Mouse (Mus musculus): ENCODE measurements around the gene Scaf1.

Gene Scaf1

DNA sequence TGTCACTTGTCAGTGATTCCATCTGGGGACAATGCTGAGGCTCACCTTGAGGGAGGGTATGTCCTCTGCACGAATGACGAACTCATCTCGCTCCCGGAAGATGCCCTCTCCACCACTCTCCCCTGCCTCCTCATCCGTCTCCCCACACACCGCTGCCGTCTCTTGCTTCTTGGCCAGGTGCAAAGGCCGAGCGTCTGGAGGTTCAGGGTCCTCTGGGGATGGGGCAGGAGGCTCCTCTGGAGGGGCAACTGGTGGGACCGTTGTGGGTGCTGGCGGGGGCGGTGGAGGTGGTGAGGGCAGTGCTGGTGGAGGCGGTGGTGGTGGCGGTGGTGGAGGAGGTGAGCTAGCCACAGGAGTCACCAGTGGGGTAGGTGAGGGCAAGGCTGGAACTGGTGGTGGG, 27.1 kb upstream of the Scaf1 start:
- DNase-seq, result no peak

- DNase-seq, result no peak
Observed at GRCm38 (mm10) chr7:45040851-45041250, 24.7 kb upstream of the Scaf1 start.

DNA sequence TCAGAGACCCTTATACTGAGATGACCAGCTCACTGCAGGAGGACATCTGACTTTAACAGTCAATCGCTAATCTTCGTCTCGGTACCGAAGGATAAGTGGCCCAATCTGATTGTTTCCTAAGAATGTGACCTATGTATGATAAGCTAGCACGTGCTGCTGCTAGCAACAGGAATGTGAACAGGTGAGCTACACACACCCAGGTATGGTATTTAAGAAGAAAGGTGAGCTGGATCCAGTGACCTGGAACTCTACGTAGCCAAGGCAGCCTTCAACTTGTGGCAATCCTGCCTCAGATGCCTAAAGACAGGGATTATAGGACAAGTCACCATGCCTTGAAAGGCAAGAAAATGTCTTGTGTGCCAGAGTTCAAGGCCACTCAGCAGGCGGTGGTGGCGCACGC, 22.2 kb upstream of the Scaf1 start:
- no peak for DNase-seq

DNA sequence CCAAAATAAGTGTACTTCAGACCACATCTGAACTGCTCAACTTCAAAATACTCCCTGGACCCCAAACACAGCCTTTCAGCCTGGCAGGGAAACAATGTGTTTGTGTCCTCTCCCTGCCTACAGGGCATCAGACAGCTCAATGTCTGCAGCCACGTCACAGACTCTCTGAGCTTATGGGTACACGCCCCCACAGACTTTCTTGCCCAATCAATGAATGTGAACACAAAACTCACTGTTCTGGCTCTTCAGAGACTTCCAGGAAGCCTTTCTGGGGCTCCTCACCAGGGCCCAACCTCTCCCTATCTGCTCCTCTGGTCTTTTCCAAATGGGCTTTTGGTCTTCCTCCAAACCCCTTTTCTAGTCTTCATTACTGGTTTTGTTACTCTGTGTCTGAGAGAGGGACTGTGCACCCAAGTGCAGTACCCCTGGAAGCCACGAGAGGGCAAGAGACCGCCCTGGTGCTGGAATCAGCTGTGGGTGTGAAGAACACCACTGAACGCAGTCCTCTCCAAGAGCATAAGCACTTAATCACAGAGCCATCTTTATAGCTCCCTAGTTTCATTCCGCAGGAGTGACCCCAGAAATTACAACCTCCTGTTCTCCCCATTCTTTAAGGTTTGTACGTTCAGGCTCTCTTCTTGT, 21.7 kb upstream of the Scaf1 start:
- peak; percentile 53 to 82 for DNase-seq

DNA sequence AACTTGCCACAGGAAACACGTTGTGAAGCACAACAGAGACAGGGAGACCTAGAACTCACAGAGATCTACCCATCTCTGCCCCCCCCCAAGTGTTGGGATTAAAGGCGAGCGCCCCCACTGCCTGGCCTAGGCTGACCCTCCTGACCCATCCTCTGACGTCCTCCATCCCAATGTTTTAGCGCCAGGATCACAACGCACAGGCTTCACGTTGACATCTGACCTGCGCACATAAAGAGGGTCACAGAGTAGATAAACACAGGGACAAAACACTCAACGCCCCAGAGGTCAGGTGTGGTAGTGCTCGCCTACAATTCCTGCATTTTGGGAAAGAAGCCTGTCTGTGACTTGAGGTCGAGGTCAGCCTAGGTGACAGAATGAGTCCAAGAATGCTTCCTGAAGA, 20.5 kb upstream of the Scaf1 start:
- DNase-seq, result no peak

GRCm38 (mm10) chr7:45035631-45036030, 19.5 kb upstream of the Scaf1 start:
- DNase-seq, result no peak

GRCm38 (mm10) chr7:45033722-45034359, 17.7 kb upstream of the Scaf1 start:
- no peak for DNase-seq

- DNase-seq, result no peak
Observed at GRCm38 (mm10) chr7:45030857-45031256, 14.7 kb upstream of the Scaf1 start.

DNA sequence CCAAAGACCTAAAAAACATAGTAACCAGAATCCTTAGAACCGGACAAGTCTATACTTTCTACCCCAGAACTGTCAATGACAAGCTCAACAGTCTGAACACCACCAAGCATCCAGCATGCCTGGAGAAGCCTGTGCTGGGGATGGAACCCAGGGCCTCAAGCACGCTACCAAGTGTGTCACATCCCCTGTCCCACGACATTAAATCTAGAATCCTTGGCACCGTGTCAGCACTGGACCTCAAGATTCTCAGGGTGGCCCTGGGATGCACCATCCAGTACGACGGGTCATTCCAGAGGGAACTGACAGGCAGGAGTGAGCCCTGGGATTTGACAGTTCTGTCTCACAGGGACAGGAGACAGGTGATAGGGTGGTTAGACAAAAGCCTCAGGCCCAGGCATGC, 13.8 kb upstream of the Scaf1 start:
- no peak for DNase-seq

GRCm38 (mm10) chr7:45028351-45028750, 12.2 kb upstream of the Scaf1 start:
- no peak for DNase-seq

DNA sequence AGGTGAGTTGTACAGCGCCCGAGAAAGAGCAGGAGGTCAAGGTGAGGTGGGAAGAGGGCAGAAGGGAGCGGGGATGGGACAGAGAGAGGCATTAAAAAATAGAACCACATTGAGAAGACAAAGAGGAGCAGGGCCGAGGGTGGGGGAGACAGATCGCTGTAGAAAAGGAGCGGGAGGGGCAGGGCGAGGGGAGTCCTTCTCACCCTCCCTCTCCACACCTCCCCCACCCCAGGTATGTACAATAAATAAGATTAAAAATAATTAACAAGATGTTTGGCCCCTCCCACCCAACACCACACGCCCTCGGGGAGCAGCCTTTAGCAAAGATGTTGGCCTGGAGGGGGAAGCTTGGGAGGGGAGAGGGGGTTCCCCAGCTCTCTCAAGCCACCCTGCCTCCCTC, 11.6 kb upstream of the Scaf1 start:
- no peak for DNase-seq

DNA sequence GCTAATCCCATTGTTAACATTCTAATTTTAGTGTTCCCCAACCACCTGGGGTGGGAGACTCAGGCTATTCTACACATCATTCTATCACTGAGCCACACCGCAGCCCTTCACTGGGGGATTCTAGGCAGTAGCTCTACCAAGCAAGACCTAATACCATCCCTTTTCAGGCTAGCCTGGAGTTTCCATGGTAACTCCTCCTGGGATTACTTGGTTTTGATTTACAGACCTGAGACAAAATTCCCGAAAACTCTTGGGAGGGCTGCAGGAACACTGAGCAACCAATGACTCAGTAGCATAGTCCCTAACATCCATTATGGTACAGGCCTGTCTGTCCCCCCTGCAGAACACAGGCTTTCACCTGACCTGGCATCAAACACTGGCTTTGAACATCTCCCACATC, 10.1 kb upstream of the Scaf1 start:
- DNase-seq, result no peak

GRCm38 (mm10) chr7:45025601-45026220, 9.5 kb upstream of the Scaf1 start:
- DNase-seq, result no peak

- DNase-seq, result no peak
Observed at GRCm38 (mm10) chr7:45024281-45025248, 8.4 kb upstream of the Scaf1 start.

- peak; percentile 21 to 50 for DNase-seq
Observed at GRCm38 (mm10) chr7:45023711-45024110, 7.5 kb upstream of the Scaf1 start.

DNA sequence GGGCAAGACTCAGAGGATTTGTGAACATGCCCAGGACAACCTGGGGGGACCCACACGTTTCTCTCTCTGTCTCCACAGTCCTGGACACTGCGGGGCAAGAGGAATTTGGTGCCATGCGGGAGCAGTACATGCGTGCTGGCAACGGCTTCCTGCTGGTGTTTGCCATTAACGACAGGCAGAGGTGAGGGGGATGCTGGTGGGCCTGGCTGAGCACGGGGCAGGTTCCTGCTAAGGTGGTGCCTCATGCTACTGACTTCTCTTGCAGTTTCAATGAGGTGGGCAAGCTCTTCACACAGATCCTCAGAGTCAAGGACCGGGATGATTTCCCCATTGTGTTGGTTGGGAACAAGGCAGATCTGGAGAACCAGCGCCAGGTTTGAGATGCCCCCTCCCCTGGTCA, 4.1 kb upstream of the Scaf1 start:
- DNase-seq, result no peak

DNA sequence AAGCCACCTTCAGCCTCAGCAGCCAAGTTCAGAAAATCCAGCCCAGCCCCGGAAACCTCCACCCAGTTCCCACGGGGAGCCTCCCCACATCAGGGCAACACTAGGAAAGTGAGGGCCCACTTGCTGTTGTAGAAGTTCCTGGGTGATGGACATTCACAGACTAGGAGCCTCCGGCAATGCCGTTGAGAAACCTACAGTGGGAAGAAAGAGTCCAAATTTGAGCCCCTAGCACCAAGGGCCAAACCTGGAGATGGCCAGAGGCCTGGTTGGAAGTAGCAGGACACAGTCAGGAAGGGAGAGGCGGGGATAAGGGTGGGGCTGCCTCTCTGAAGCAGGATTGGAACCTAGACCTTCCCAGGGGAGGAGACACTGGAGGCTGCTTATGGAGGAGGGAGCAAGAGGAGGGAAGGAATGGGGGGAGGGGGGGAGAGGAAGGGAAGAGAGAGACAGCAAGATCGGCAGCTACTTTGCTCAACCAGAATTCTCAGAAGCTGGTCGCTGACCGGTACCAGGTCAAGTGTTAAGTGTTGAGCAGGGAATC, 2.9 kb upstream of the Scaf1 start:
- peak; percentile 75 to 85 for DNase-seq

DNA sequence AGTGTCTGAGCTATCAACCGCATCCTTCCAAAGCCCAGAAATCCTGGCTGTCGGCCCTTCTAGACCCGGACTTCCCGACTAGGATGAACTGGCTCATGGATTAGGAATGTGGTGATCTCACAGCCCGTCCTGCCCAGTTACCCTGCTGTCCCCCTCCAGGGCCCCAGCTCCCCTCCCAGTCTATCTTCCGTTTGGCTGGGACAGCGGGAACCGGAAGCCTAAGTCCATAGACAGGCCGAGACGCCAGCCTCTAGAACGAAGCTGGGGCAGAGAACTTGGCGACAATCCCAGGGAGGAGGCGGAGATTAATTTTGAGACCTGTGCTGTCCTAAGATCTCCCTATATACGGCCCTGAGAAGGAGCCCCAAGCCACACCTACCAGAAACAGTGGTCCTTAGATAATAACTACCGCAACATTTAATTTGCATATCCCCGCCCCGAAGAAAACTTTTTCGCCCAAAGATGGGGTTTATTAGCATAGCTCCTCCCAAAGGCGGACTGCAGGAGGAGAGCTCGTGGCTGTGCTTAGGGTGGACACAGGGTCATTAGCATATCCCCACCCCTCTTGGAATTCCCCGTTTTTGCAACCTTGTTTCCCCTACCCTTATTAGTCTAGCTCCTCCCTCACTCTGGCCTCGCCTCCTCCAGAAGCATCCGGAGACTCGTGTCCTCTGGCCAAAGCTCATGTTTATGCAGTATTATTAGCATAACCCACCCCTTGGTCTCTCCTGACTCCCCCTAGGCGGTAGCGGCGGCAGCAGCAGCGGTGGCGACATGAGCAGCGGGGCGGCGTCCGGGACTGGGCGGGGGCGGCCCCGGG, 1.3 kb upstream of the Scaf1 start, which contains the start of gene Rras:
Gene Rras, plus strand, starts transcription at position 720 of the 820 bp plus-strand sequence.
- peak; percentile 90 to 99 for DNase-seq

DNA sequence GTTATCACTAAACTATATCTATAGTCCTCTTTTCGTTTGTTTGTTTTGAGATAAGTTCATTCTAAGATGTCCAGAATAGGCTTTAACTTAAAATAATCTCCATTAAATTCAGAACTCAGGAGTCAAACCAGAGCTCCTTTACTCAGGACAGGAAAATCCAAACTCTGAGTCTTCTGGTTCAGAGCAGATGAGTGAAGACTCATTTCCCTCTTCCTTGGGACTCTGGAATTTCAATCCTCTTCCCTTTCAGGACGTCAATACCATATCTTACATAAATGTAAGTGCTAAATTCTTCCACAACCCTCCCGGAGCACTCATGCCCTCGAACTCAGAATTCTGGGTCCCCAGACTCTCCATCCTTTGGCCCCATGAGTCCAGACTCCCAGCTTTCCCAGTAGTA, 598 bp upstream of the Scaf1 start:
- no peak for DNase-seq

DNA sequence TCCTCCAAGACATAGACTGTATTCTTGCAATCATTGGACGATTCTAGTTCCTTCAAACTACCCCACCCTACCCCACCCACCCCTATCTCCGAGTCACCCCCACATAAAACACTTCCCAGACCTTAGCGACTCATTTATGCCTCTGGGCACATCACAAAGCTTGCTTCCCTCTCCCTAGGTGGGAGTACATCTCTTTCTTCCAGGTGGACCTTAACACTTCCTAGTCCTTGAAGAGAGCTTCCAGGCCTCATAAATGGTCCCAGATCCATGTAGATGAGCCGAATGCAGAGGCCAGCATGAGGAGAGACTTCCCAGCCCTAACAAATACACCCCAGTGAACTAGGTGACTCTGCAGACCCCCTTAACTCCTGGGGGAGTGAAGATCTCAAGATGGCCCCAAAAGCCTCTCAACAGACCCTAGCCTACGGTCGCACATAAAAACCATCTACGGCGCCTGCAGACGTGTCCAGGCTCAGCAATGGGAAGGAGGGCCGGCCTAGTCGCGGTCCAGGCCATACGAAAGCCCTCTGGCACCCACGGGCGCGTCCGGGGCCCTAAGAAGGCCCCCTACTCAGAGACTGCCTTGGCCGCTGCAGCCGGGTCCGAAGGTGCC, 713 bp downstream of the Scaf1 start:
- no peak for DNase-seq

DNA sequence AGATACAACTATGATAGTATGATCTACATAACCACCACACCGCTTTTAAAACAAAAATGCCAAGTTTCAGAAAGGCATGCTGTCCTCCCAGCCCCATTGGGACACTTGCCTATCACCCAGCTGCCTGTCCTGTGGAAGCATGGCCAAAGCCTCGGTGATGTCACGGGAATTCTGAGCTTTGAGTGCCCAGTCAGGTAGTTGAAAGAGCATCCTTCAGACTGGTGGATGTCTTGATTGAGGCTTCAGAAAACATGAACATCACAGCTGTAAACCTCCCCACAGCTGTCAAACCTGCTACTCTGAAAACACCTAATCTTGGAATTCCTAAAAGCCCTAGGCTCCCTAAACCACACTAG, 2.1 kb downstream of the Scaf1 start:
- no peak for DNase-seq

Data from kidney, postnatal 36 days (tissue).